Comparison of ENCODE assay signal across 9 mouse cellular contexts in the genomic region with DNA sequence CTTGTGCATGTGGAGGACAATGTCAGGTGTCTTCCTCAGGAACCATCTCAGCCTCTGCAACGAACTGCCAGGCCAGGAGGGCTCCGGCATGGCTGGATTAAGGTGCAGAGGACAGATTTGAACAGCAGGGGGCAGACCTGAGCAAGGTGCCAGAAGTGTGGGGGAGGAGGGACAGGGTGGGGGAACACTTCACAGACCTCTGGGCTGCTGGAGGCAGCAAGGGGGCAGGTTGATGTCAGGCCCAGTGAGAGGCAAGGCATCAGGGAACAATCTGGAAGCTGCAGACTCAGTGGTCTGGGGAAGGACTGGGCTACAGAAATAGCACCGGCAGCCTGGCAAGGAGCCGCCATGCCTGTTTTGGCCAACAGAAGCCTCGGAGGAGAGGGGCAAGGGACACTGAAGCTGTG. TPM values are rescaled to one million over a fixed set of nuclear protein-coding genes. Genes with fewer than 3 reads are reported as not detected.
DNase-seq lines count a peak whose midpoint lies in the region; ATAC-seq and TF ChIP-seq lines count a peak whose summit lies in the region.
"Had no signal": no experiment of that assay in that cellular context is flagged by ENCODE, and none has a peak within 500 bp of the region (broad histone marks: within the 10 kb centered on the region; RNA-seq: fewer than 3 reads in every experiment).

No protein-coding gene starts in this region.

- H3K36me3 ChIP-seq in intestine, embryonic 15.5 days: no peaks in the 10 kb centered on the region

- TF ChIP-seq POLR2A in bone marrow, adult 2 months (IDR thresholded peaks at IDR 0.05; ENCODE audit: borderline replicate concordance, control insufficient read depth, low read depth, low read length): no peak

- no peak overlapping the region for H3K27ac ChIP-seq in bone marrow, adult 2 months (ENCODE audit: control insufficient read depth, insufficient read depth, low read depth, low read length, poor library complexity)
- H3K27ac ChIP-seq in intestine, embryonic 15.5 days: no peak overlapping the region

- peak; percentile 83 for TF ChIP-seq CTCF in bone marrow, adult 2 months (IDR thresholded peaks at IDR 0.05; ENCODE audit: control insufficient read depth, insufficient read depth, low read length)

- no peak overlapping the region for H3K4me2 ChIP-seq in intestine, embryonic 15.5 days (replicated peaks)

- H3K9me3 ChIP-seq in intestine, embryonic 15.5 days: no peaks in the 10 kb centered on the region

- ATAC-seq in erythroblast, adult 5-6 weeks (replicated peaks; ENCODE audit: low FRiP score, poor library complexity, severe bottlenecking): peak; percentile 90
- peak; percentile 56 for ATAC-seq in intestine, embryonic 15.5 days

- WGBS in bone marrow, adult 2 months: 45% methylated on average over 5 of the region's 5 CpGs
- 45% methylated on average over 5 of the region's 5 CpGs for WGBS in intestine, embryonic 15.5 days

- H3K4me1 ChIP-seq in bone marrow, adult 2 months (ENCODE audit: control insufficient read depth, insufficient read depth, low read length): no peaks in the 10 kb centered on the region; the same call in 1 of the 2 replicates
- 0 out of 2 replicates have a peak, but pooled peaks cover 10% of the 10 kb centered on the region for H3K4me1 ChIP-seq in intestine, embryonic 15.5 days (replicated peaks)

- no peak overlapping the region for H3K9ac ChIP-seq in intestine, embryonic 15.5 days

- peak; percentile 32 for DNase-seq in right cerebral cortex, adult 18-20 months
- DNase-seq in right cerebral cortex, postnatal 36 days (ENCODE audit: low spot score in 2 of 2): no peak
- peak; percentile 11 to 39 for DNase-seq in lung, adult 18-20 months
- peak; percentile 50 for DNase-seq in retina, postnatal 7 days (ENCODE audit: low read depth, low spot score)
- DNase-seq in urinary bladder, postnatal 25 days (ENCODE audit: low spot score): peak; percentile 55

- no peak overlapping the region for H3K4me3 ChIP-seq in bone marrow, adult 2 months (replicated peaks; ENCODE audit: control insufficient read depth, low read depth, low read length)
- no peak overlapping the region for H3K4me3 ChIP-seq in intestine, embryonic 15.5 days (replicated peaks)

- H3K27me3 ChIP-seq in intestine, embryonic 15.5 days (replicated peaks): no peaks in the 10 kb centered on the region

RNA-seq across cellular contexts. Expression of a gene that starts 57.6 kb away (rescaled TPM):
- polyA plus RNA-seq in bone marrow, adult 2 months (2011; ENCODE audit: insufficient read depth, insufficient read length, low replicate concordance, missing spikeins): not detected in 2 replicates
- total RNA-seq in erythroblast, adult 5-6 weeks (2015; ENCODE audit: low replicate concordance): not detected in 2 replicates
- total RNA-seq in erythroblast, adult 5-6 weeks (2017; ENCODE audit: low replicate concordance): not detected in 2 replicates
- not detected in 2 replicates for polyA plus RNA-seq in intestine, embryonic 15.5 days (2015; fragmentation: Nextera tagmentation; extraction: Ambion mirVana)
- polyA plus RNA-seq: large intestine, adult 2 months had no signal

Comparison
In these comparisons a context has a peak if more than half of its experiments do, and no peak if none do; other contexts are left out.
1. DNase-seq: peak in right cerebral cortex, adult 18-20 months (single experiment), lung, adult 18-20 months (2 of 2), retina, postnatal 7 days (single experiment) and urinary bladder, postnatal 25 days (single experiment); none in right cerebral cortex, postnatal 36 days (0 of 2).